Comparison of ENCODE assay signal across 17 mouse cellular contexts in genomic region chr1:151863135-151863796, GRCm38 (mm10).
DNase-seq lines count a peak whose midpoint lies in the region; ATAC-seq and TF ChIP-seq lines count a peak whose summit lies in the region.
"Had no signal": no experiment of that assay in that cellular context is flagged by ENCODE, and none has a peak within 500 bp of the region (broad histone marks: within the 10 kb centered on the region; RNA-seq: fewer than 3 reads in every experiment).

No protein-coding gene starts in this region.

- H3K36me3 ChIP-seq in intestine, embryonic 14.5 days (ENCODE audit: control insufficient read depth, insufficient read depth, low read length), result no peaks in the 10 kb centered on the region
- H3K36me3 ChIP-seq in intestine, postnatal 0 days (ENCODE audit: control insufficient read depth, insufficient read depth), result no peaks in the 10 kb centered on the region
- no peaks in the 10 kb centered on the region for H3K36me3 ChIP-seq in liver, embryonic 11.5 days (ENCODE audit: control insufficient read depth, insufficient read depth, low read length)
- H3K36me3 ChIP-seq in lung, embryonic 15.5 days, result no peaks in the 10 kb centered on the region
- no peaks in the 10 kb centered on the region for H3K36me3 ChIP-seq in small intestine, adult 2 months (ENCODE audit: control insufficient read depth, insufficient read depth, low read length)
- H3K36me3 ChIP-seq: G1E; hindbrain, embryonic 15.5 days; limb, embryonic 15.5 days had no signal

- no peak for TF ChIP-seq POLR2A in small intestine, adult 2 months (IDR thresholded peaks at IDR 0.05; ENCODE audit: low read depth, low read length)

- no peak overlapping the region for H3K9ac ChIP-seq in intestine, embryonic 14.5 days (ENCODE audit: low read length)
- H3K9ac ChIP-seq in intestine, postnatal 0 days (ENCODE audit: low read depth, low read length), result no peak overlapping the region
- H3K9ac ChIP-seq in liver, embryonic 11.5 days (ENCODE audit: low read depth, low read length), result no peak overlapping the region
- H3K9ac ChIP-seq in lung, embryonic 15.5 days, result no peak overlapping the region
- H3K9ac ChIP-seq: forebrain, embryonic 13.5 days; hindbrain, embryonic 15.5 days; limb, embryonic 15.5 days had no signal

- DNase-seq in intestine, embryonic 14.5 days (ENCODE audit: low spot score), result peak; percentile 49
- peak; percentile 25 for DNase-seq in liver, embryonic 11.5 days (ENCODE audit: low spot score)
- no peak for DNase-seq in liver
- no peak for DNase-seq in c-Kit-positive CD71-positive TER-119-positive erythroid progenitor cells, embryonic 14.5 days (ENCODE audit: low spot score)
- DNase-seq in spleen, postnatal 10 days (ENCODE audit: low spot score in 2 of 2), result no peak
- DNase-seq: cerebellum, adult 9-10 months; midbrain, embryonic 14.5 days; right cerebral cortex, postnatal 14 days; thymus, postnatal 25 days had no signal

- no peak for TF ChIP-seq CTCF in intestine, postnatal 0 days (IDR thresholded peaks at IDR 0.05; ENCODE audit: low read depth)
- no peak for TF ChIP-seq CTCF in small intestine, adult 2 months (IDR thresholded peaks at IDR 0.05; ENCODE audit: extremely low read depth, insufficient read length, insufficient replicate concordance, low read depth, low read length)

- H3K4me3 ChIP-seq in intestine, embryonic 14.5 days (ENCODE audit: low read depth, low read length), result no peak overlapping the region
- no peak overlapping the region for H3K4me3 ChIP-seq in intestine, postnatal 0 days (ENCODE audit: low read depth, low read length)
- H3K4me3 ChIP-seq in liver, embryonic 11.5 days (ENCODE audit: low read depth, low read length), result no peak overlapping the region
- no peak overlapping the region for H3K4me3 ChIP-seq in lung, embryonic 15.5 days
- H3K4me3 ChIP-seq in small intestine, adult 2 months (ENCODE audit: low read depth, low read length), result no peak overlapping the region
- H3K4me3 ChIP-seq: forebrain, embryonic 13.5 days; hindbrain, embryonic 15.5 days; limb, embryonic 15.5 days had no signal

- H3K4me1 ChIP-seq in intestine, embryonic 14.5 days (replicated peaks; ENCODE audit: control insufficient read depth, insufficient read depth, low read length), result peaks cover 5% of the 10 kb centered on the region
- no peaks in the 10 kb centered on the region for H3K4me1 ChIP-seq in intestine, postnatal 0 days (replicated peaks; ENCODE audit: control insufficient read depth, insufficient read depth, low read length)
- no peaks in the 10 kb centered on the region for H3K4me1 ChIP-seq in liver, embryonic 11.5 days (replicated peaks; ENCODE audit: control insufficient read depth, insufficient read depth, low read length)
- peaks cover 33% of the 10 kb centered on the region for H3K4me1 ChIP-seq in lung, embryonic 15.5 days
- peaks cover 3% of the 10 kb centered on the region; the same call in 1 of the 2 replicates for H3K4me1 ChIP-seq in small intestine, adult 2 months (ENCODE audit: control insufficient read depth, insufficient read depth, insufficient read length, low read length)
- H3K4me1 ChIP-seq: forebrain, embryonic 13.5 days; hindbrain, embryonic 15.5 days; limb, embryonic 15.5 days had no signal

- 60% methylated on average over 17 of the region's 17 CpGs for WGBS in intestine, embryonic 14.5 days
- WGBS in intestine, postnatal 0 days, result 66% methylated on average over 17 of the region's 17 CpGs
- 81% methylated on average over 17 of the region's 17 CpGs for WGBS in liver, embryonic 11.5 days
- WGBS in lung, embryonic 15.5 days, result 43% methylated on average over 17 of the region's 17 CpGs
- 75% methylated on average over 17 of the region's 17 CpGs for WGBS in small intestine, adult 2 months

- no peak overlapping the region for H3K4me2 ChIP-seq in intestine, embryonic 14.5 days (ENCODE audit: low read length)
- no peak overlapping the region for H3K4me2 ChIP-seq in intestine, postnatal 0 days (replicated peaks; ENCODE audit: low read depth)
- no peak overlapping the region for H3K4me2 ChIP-seq in liver, embryonic 11.5 days
- peak overlapping the region; percentile 28; the same call in 1 of the 2 replicates for H3K4me2 ChIP-seq in lung, embryonic 15.5 days
- H3K4me2 ChIP-seq: forebrain, embryonic 13.5 days; hindbrain, embryonic 15.5 days; limb, embryonic 15.5 days had no signal

- H3K27me3 ChIP-seq in intestine, embryonic 14.5 days (replicated peaks; ENCODE audit: control insufficient read depth, insufficient read depth, low read length), result no peaks in the 10 kb centered on the region
- H3K27me3 ChIP-seq in intestine, postnatal 0 days (replicated peaks; ENCODE audit: control insufficient read depth, insufficient read depth, low read length), result no peaks in the 10 kb centered on the region
- no peaks in the 10 kb centered on the region for H3K27me3 ChIP-seq in liver, embryonic 11.5 days (replicated peaks; ENCODE audit: control insufficient read depth, insufficient read depth, low read length)
- no peaks in the 10 kb centered on the region for H3K27me3 ChIP-seq in lung, embryonic 15.5 days
- no peaks in the 10 kb centered on the region for H3K27me3 ChIP-seq in small intestine, adult 2 months (ENCODE audit: control insufficient read depth, insufficient read depth, low read length)
- H3K27me3 ChIP-seq: forebrain, embryonic 13.5 days; hindbrain, embryonic 15.5 days; limb, embryonic 15.5 days had no signal

- no peaks in the 10 kb centered on the region for H3K9me3 ChIP-seq in intestine, embryonic 14.5 days (ENCODE audit: control insufficient read depth, low read length)
- no peaks in the 10 kb centered on the region for H3K9me3 ChIP-seq in intestine, postnatal 0 days (ENCODE audit: control insufficient read depth)
- no peaks in the 10 kb centered on the region for H3K9me3 ChIP-seq in liver, embryonic 11.5 days (ENCODE audit: control insufficient read depth, low read length)
- no peaks in the 10 kb centered on the region for H3K9me3 ChIP-seq in lung, embryonic 15.5 days
- H3K9me3 ChIP-seq: forebrain, embryonic 13.5 days; hindbrain, embryonic 15.5 days; limb, embryonic 15.5 days had no signal

- no peak for ATAC-seq in intestine, embryonic 14.5 days (replicated peaks; ENCODE audit: low FRiP score, low TSS enrichment, low read depth)
- ATAC-seq in intestine, postnatal 0 days, result no peak
- no peak for ATAC-seq in liver, embryonic 11.5 days (replicated peaks; ENCODE audit: low FRiP score)
- peak; percentile 82 for ATAC-seq in lung, embryonic 15.5 days (ENCODE audit: borderline replicate concordance, extremely low read depth, low FRiP score, low TSS enrichment)

- H3K27ac ChIP-seq in intestine, embryonic 14.5 days (ENCODE audit: low read depth), result peak overlapping the region; percentile 78
- H3K27ac ChIP-seq in intestine, postnatal 0 days (ENCODE audit: low read depth, low read length), result no peak overlapping the region
- H3K27ac ChIP-seq in liver, embryonic 11.5 days (ENCODE audit: low read depth, low read length), result no peak overlapping the region
- H3K27ac ChIP-seq in lung, embryonic 15.5 days, result peak overlapping the region; percentile 90
- H3K27ac ChIP-seq in small intestine, adult 2 months (ENCODE audit: insufficient read depth, low read depth, low read length), result 0 out of 2 replicates have a peak overlapping the region, but pooled peaks have one; percentile 4
- H3K27ac ChIP-seq: forebrain, embryonic 13.5 days; hindbrain, embryonic 15.5 days; limb, embryonic 15.5 days; macrophage had no signal

Comparison
In these comparisons a context has a peak if more than half of its experiments do, and no peak if none do; other contexts are left out.
1. DNase-seq: peak in intestine, embryonic 14.5 days (single experiment) and liver, embryonic 11.5 days (single experiment); none in liver (single experiment), c-Kit-positive CD71-positive TER-119-positive erythroid progenitor cells, embryonic 14.5 days (single experiment) and spleen, postnatal 10 days (0 of 2).
2. H3K27ac ChIP-seq: peak in intestine, embryonic 14.5 days (single experiment), lung, embryonic 15.5 days (single experiment) and small intestine, adult 2 months (single experiment); none in intestine, postnatal 0 days (single experiment) and liver, embryonic 11.5 days (single experiment).